Mouse (Mus musculus) kidney, postnatal 0 days (tissue): ENCODE measurements around the gene Zcchc14. TPM values are rescaled to one million over a fixed set of nuclear protein-coding genes. Genes with fewer than 3 reads are reported as not detected.
"Not testable (repeated sequence)": the region's sequence is repeated elsewhere in the genome, so short reads cannot be mapped to it uniquely, and the experiment has no call there.

Source experiments
- ATAC-seq: fragments of 200-750 bp; cut with Nextera tagmentation; replicated peaks from 2 replicates; pipeline ENCODE4 v1.8.0; 2017; ENCODE audit warnings: low read depth, moderate number of reproducible peaks, moderate TSS enrichment, moderate library complexity; ENCODE audit not compliant: low FRiP score
- DNase-seq: peaks from one replicate; pipeline ENCODE4 v3.0.0-alpha.2; 2016; ENCODE audit warnings: low spot score
- H3K27ac ChIP-seq: fragments of 300-500 bp; sonication (generic); 2 replicates; pipeline ENCODE4 v1.5.1; 2014; ENCODE audit warnings: mild to moderate bottlenecking
- H3K27me3 ChIP-seq: fragments of 300-500 bp; sonication (generic); 2 replicates; pipeline ENCODE4 v1.6.1; 2014; ENCODE audit warnings: low read length, mixed read lengths; ENCODE audit not compliant: insufficient read depth
- H3K36me3 ChIP-seq: fragments of 300-500 bp; sonication (generic); 2 replicates; pipeline ENCODE4 v1.6.1; 2014; ENCODE audit warnings: low read length, mixed read lengths; ENCODE audit not compliant: insufficient read depth
- H3K4me1 ChIP-seq: fragments of 300-500 bp; sonication (generic); replicated peaks from 2 replicates; pipeline ENCODE4 v1.6.1; 2014; ENCODE audit warnings: antibody characterized with exemption, low read length, mixed read lengths; ENCODE audit not compliant: insufficient read depth
- H3K4me2 ChIP-seq: fragments of 300-500 bp; sonication (generic); 2 replicates; pipeline ENCODE4 v1.6.1; 2014; ENCODE audit warnings: mild to moderate bottlenecking, low read length, moderate library complexity, mixed read lengths
- H3K4me3 ChIP-seq: fragments of 300-500 bp; sonication (generic); replicated peaks from 2 replicates; pipeline ENCODE4 v1.5.1; 2014; ENCODE audit warnings: low read depth, low read length
- H3K9ac ChIP-seq: fragments of 300-500 bp; sonication (generic); 2 replicates; pipeline ENCODE4 v1.6.1; 2014; ENCODE audit warnings: low read depth, low read length
- H3K9me3 ChIP-seq: fragments of 300-500 bp; sonication (generic); replicated peaks from 2 replicates; pipeline ENCODE4 v1.6.1; 2016; ENCODE audit warnings: low read length, inconsistent platforms, mixed read lengths
- CTCF ChIP-seq: IDR thresholded peaks from 2 replicates; pipeline ENCODE4 v1.5.1; 2016; ENCODE audit warnings: antibody characterized with exemption, low read depth, mild to moderate bottlenecking, moderate library complexity
- WGBS: fragments of 180-500 bp; shearing (Covaris S2); extraction: QIAGEN DNeasy Blood & Tissue Kit; methylation state at CpG from one replicate; pipeline ENCODE4 v1.1.7; 2014; 5-methylcytosine and 5-hydroxymethylcytosine counted together
- polyA plus RNA-seq: library from polyadenylated mRNA; unstranded; fragments of >200 nt; fragmentation: Nextera tagmentation; extraction: Ambion mirVana; gene quantifications from 2 replicates; pipeline ENCODE4 v1.2.1, GENCODE M21; 2015

Gene Zcchc14
- polyA plus RNA-seq, 1 experiment from 2014 or later = 10.9 TPM

GRCm38 (mm10) chr8:121668553-121668952 lies 15.9 kb upstream of the Zcchc14 start:
- Histone ChIP-seq H3K27ac (peak overlapping the region; percentile 32; the same call in 1 of the 2 replicates), H3K27me3 (no peaks in the 10 kb centered on the region), H3K9ac (no peak overlapping the region), H3K9me3 (no peaks in the 10 kb centered on the region), H3K4me3 (no peak overlapping the region), H3K4me2 (no peak overlapping the region), H3K4me1 (peaks cover 9% of the 10 kb centered on the region; the same call in 1 of the 2 replicates), H3K36me3 (no peaks in the 10 kb centered on the region)
- ATAC-seq (no peak), DNase-seq (no peak)
- WGBS = 46% methylated on average over 6 of the region's 6 CpGs
- no peak for TF ChIP-seq CTCF

- not testable (repeated sequence) for H3K27me3 ChIP-seq, H3K9me3 ChIP-seq, H3K4me2 ChIP-seq, H3K4me3 ChIP-seq, ATAC-seq, H3K36me3 ChIP-seq, H3K4me1 ChIP-seq, H3K9ac ChIP-seq, DNase-seq
- H3K27ac ChIP-seq = peak overlapping the region; percentile 32; the same call in 1 of the 2 replicates
- WGBS = 85% methylated on average over 9 of the region's 9 CpGs
Observed at GRCm38 (mm10) chr8:121667936-121668500, 15.3 kb upstream of the Zcchc14 start.

- peak; percentile 96 for DNase-seq
- WGBS = 4% methylated on average over 14 of the region's 16 CpGs
- Histone ChIP-seq H3K4me1 (peaks cover 12% of the 10 kb centered on the region), H3K27ac (peak overlapping the region; percentile 88), H3K4me3 (peak overlapping the region; percentile 9; the same call in 1 of the 2 replicates), H3K9ac (0 out of 2 replicates have a peak overlapping the region, but pooled peaks have one; percentile 14), H3K27me3 (no peaks in the 10 kb centered on the region), H3K36me3 (no peaks in the 10 kb centered on the region), H3K4me2 (peak overlapping the region; percentile 42), H3K9me3 (no peaks in the 10 kb centered on the region)
- TF ChIP-seq CTCF = no peak
- peak; percentile 62 for ATAC-seq
Observed at GRCm38 (mm10) chr8:121665329-121665728, 12.6 kb upstream of the Zcchc14 start.

DNA sequence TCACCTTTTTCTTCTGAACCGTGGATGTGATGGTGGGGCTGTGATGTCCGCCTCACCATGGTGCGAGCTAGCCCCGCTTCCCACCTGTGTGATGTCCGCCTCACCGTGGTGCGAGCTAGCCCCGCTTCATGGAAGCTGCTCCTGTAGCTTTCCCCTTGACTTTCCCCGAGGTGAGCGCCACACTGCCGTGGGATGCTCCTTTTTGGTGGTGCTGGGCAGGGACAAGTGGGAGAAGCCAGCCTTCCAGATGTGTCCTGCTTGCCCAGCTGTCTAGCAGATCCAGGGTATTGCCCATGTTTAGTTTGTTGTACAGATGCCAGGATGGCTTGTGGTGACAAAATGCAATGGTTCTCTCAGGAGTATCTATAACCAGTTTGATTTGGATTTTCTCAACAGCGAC lies 10.4 kb upstream of the Zcchc14 start:
- Histone ChIP-seq H3K4me1 (peaks cover 12% of the 10 kb centered on the region), H3K27ac (no peak overlapping the region), H3K36me3 (no peaks in the 10 kb centered on the region), H3K9ac (no peak overlapping the region), H3K9me3 (no peaks in the 10 kb centered on the region), H3K4me3 (no peak overlapping the region), H3K27me3 (no peaks in the 10 kb centered on the region), H3K4me2 (no peak overlapping the region)
- 94% methylated on average over 12 of the region's 12 CpGs for WGBS
- TF ChIP-seq CTCF = no peak
- DNase-seq = no peak
- ATAC-seq = no peak

GRCm38 (mm10) chr8:121661631-121662357 lies 9.1 kb upstream of the Zcchc14 start:
- no peak overlapping the region for H3K27ac ChIP-seq
- no peaks in the 10 kb centered on the region for H3K27me3 ChIP-seq
- H3K36me3 ChIP-seq = no peaks in the 10 kb centered on the region
- 54% methylated on average over 18 of the region's 18 CpGs for WGBS
- TF ChIP-seq CTCF = no peak
- H3K9ac ChIP-seq = no peak overlapping the region
- ATAC-seq (no peak), DNase-seq (no peak)
- H3K4me2 ChIP-seq = no peak overlapping the region
- H3K9me3 ChIP-seq = no peaks in the 10 kb centered on the region
- no peak overlapping the region for H3K4me3 ChIP-seq
- peaks cover 12% of the 10 kb centered on the region for H3K4me1 ChIP-seq

- no peak for TF ChIP-seq CTCF
- Histone ChIP-seq H3K9me3 (no peaks in the 10 kb centered on the region), H3K36me3 (no peaks in the 10 kb centered on the region), H3K9ac (no peak overlapping the region), H3K4me2 (no peak overlapping the region), H3K27ac (no peak overlapping the region), H3K27me3 (no peaks in the 10 kb centered on the region), H3K4me3 (no peak overlapping the region), H3K4me1 (peaks cover 10% of the 10 kb centered on the region)
- ATAC-seq (no peak), DNase-seq (no peak)
- 53% methylated on average over 15 of the region's 15 CpGs for WGBS
Observed at GRCm38 (mm10) chr8:121660602-121661001, 7.9 kb upstream of the Zcchc14 start.
